Mouse (Mus musculus) kidney, postnatal 25 days (tissue): ENCODE data around the gene Gbp10.
"Not testable (repeated sequence)": the region's sequence is repeated elsewhere in the genome, so short reads cannot be mapped to it uniquely, and the experiment has no call there.

Experiments used
- DNase-seq, 2 experiments: peaks; one replicate each; pipeline ENCODE4 v3.0.0; 2021; ENCODE audit warnings: mixed read lengths in 2 of 2

Gene Gbp10

DNA sequence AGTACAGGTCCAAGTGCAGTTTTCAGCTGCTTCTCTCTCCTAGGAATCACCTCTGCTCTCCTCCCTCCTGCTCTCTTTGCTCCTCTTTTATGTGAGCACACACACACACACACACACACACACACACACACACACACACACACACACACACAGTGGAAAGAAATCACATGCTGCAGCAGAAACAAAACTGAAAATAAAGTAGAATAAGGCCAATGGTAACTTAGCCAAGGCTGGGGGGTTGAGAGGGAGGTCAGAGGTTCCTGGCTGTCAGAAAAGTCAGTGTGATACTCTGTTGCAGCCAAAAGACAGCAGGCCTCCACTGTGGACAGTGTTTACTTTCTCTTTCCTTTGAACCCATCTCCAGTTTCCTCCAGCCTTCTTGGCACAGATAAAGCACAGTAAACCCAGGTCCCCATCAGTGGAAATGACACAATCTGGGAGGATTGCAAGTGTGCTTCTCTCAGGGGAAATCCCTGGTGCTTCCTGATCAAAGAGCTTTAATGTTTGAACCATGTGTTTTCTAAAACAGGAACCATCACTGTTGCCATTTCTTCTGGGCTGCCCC is at the start of gene Gbp10:
TSS of gene Gbp10 (minus strand) at position 51 of the 565 bp plus-strand sequence.
- DNase-seq: peak; percentile 16 to 42

DNA sequence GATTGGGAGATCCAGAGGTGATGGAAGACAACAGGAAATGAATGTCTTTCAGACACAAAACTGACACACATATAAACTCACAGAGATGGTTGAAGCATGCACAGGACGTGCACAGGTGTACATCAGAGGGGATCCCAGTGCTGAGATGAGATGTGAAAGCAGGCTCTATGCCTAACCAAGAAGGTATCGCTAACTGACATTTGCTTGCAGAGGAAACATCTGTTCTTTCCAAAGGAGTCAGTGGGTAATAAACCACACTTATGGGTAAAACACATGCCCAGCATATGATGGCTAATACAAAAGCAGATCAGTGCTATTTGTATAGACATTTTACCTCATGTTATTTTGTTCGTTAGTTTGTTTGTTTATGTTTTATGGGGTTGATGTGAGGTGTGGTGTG is 21.3 kb upstream of the Gbp10 start:
- not testable (repeated sequence) for DNase-seq

- DNase-seq: no peak
Observed at GRCm38 (mm10) chr5:105252491-105252890, 13.2 kb upstream of the Gbp10 start.

GRCm38 (mm10) chr5:105244741-105245140 is 5.4 kb upstream of the Gbp10 start:
- DNase-seq: not testable (repeated sequence)

DNA sequence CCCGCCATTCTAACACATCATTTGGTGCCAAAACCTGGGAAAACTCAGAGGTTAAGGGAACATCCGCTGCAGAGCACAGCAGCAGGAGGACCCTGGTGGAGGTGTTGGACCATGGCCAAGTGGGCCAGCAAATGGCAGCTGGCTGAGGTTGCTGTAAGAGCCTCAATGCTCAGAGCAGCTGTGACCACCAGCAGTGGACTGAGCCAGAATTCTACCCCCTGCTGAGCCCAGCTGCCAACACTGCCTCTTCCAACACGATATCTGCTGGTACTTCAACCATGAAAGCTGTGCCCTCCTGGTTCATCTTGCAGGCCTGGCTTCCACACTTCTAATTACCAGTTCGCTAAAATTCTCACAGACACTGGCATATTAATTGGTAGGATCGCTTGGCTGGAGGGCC is 1.6 kb upstream of the Gbp10 start:
- not testable (repeated sequence) for DNase-seq

DNA sequence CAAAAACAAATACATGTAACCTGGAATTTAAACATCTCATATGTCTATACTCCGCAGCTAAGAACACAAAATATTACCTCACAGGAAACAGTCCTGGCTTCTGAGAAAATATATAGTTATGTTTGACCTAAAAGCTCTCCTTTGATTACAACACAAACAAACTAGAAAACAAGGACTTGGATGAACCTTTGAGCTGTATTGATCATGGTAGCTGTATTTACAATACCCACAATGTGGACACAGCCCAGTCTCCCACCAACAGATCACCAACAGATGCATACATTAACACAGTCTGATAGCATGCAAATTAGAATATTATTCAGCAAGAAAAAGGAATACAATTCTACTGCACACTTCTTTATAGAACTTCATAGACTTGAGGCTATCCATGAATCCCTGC is 931 bp downstream of the Gbp10 start:
- DNase-seq: not testable (repeated sequence)

- not testable (repeated sequence) for DNase-seq
Observed at GRCm38 (mm10) chr5:105236040-105236439, 3.3 kb downstream of the Gbp10 start.

DNA sequence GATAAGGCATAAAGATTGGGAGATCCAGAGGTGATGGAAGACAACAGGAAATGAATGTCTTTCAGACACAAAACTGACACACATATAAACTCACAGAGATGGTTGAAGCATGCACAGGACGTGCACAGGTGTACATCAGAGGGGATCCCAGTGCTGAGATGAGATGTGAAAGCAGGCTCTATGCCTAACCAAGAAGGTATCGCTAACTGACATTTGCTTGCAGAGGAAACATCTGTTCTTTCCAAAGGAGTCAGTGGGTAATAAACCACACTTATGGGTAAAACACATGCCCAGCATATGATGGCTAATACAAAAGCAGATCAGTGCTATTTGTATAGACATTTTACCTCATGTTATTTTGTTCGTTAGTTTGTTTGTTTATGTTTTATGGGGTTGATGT is 30.4 kb downstream of the Gbp10 start:
- not testable (repeated sequence) for DNase-seq

GRCm38 (mm10) chr5:105200791-105201355 is 38.5 kb downstream of the Gbp10 start:
- DNase-seq: not testable (repeated sequence)

DNA sequence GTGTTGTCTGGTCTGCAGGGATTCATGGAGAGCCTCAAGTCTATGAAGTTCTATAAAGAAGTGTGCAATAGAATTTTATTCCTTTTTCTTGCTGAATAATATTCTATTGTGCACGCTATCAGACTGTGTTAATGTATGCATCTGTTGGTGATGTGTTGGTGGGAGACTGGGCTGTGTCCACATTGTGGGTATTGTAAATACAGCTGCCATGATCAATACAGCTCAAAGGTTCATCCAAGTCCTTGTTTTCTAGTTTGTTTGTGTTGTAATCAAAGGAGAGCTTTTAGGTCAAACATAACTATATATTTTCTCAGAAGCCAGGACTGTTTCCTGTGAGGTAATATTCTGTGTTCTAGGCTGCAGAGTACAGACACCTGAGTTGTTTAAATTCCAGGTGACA is 40.2 kb downstream of the Gbp10 start:
- not testable (repeated sequence) for DNase-seq

- DNase-seq: peak in 1 of 2 experiments; percentile 30
Observed at GRCm38 (mm10) chr5:105197915-105198560, 41.3 kb downstream of the Gbp10 start.

DNA sequence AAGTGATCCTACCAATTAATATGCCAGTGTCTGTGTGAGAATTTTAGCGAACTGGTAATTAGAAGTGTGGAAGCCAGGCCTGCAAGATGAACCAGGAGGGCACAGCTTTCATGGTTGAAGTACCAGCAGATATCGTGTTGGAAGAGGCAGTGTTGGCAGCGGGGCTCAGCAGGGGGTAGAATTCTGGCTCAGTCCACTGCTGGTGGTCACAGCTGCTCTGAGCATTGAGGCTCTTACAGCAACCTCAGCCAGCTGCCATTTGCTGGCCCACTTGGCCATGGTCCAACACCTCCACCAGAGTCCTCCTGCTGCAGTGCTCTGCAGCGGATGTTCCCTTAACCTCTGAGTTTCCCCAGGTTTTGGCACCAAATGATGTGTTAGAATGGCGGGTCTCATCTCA is 43.0 kb downstream of the Gbp10 start:
- not testable (repeated sequence) for DNase-seq

- DNase-seq: not testable (repeated sequence)
Observed at GRCm38 (mm10) chr5:105192536-105192935, 46.8 kb downstream of the Gbp10 start.

- no peak for DNase-seq
Observed at GRCm38 (mm10) chr5:105181446-105181845, 57.9 kb downstream of the Gbp10 start.
